16 mouse cellular contexts compared by ENCODE assay signal in the genomic region with DNA sequence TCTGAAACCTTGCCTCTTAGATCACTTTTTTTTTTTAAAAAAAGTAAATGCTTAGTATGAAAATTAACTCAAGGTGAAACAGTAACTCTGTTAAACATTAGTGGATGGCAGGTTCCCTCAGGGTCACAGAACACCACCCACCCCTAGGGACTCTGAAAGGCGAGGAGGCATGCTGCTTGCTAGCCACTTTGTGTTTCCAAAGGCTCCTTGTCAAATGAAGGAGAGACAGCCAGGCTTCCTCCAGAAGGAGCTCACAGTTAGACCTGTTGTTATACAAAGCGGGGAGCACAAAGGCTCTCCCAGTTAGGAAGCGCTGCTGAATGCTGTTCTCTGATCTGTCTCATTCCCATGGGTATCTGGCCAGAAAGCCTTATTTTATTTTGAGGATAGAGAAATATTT. TPM values are rescaled to one million over a fixed set of nuclear protein-coding genes. Genes with fewer than 3 reads are reported as not detected.
DNase-seq lines count a peak whose midpoint lies in the region; ATAC-seq and TF ChIP-seq lines count a peak whose summit lies in the region.
"Had no signal": no experiment of that assay in that cellular context is flagged by ENCODE, and none has a peak within 500 bp of the region (broad histone marks: within the 10 kb centered on the region; RNA-seq: fewer than 3 reads in every experiment).

No protein-coding gene starts in this region.

- no peaks in the 10 kb centered on the region for H3K9me3 ChIP-seq in intestine, embryonic 16.5 days (ENCODE audit: control insufficient read depth, low read length)
- H3K9me3 ChIP-seq in intestine, embryonic 15.5 days = no peaks in the 10 kb centered on the region
- no peaks in the 10 kb centered on the region for H3K9me3 ChIP-seq in ES-Bruce4 (replicated peaks; ENCODE audit: control insufficient read depth, insufficient read depth, low read length, poor library complexity, severe bottlenecking)
- H3K9me3 ChIP-seq in hindbrain, embryonic 10.5 days = no peaks in the 10 kb centered on the region
- H3K9me3 ChIP-seq: embryonic facial prominence, embryonic 13.5 days; heart, embryonic 13.5 days; hindbrain, embryonic 12.5 days; neural tube, embryonic 13.5 days had no signal

- H3K27ac ChIP-seq in intestine, embryonic 16.5 days (ENCODE audit: low read length) = 0 out of 2 replicates have a peak overlapping the region, but pooled peaks have one; percentile 8
- no peak overlapping the region for H3K27ac ChIP-seq in intestine, embryonic 15.5 days
- peak overlapping the region; percentile 60 for H3K27ac ChIP-seq in ES-Bruce4 (ENCODE audit: insufficient read depth, low read length)
- no peak overlapping the region for H3K27ac ChIP-seq in hindbrain, embryonic 10.5 days
- H3K27ac ChIP-seq: embryonic facial prominence, embryonic 13.5 days; heart, embryonic 13.5 days; hindbrain, embryonic 12.5 days; neural tube, embryonic 13.5 days had no signal

- DNase-seq in kidney, adult 11 months = peak; percentile 81
- peak; percentile 54 for DNase-seq in kidney, postnatal 10 days
- no peak for DNase-seq in left cerebral cortex, adult 9 months (ENCODE audit: low spot score in 2 of 2)
- no peak for DNase-seq in hindbrain, embryonic 10.5 days (ENCODE audit: low spot score)
- DNase-seq: adrenal gland, postnatal 25 days; B cell, adult 2 months; left cerebral cortex, postnatal 4 days; lung, adult 2 months had no signal

- no peak overlapping the region for H3K9ac ChIP-seq in intestine, embryonic 16.5 days (ENCODE audit: low read depth, low read length)
- no peak overlapping the region for H3K9ac ChIP-seq in intestine, embryonic 15.5 days
- H3K9ac ChIP-seq in ES-Bruce4 (ENCODE audit: low read depth, poor library complexity, severe bottlenecking) = no peak overlapping the region
- H3K9ac ChIP-seq: embryonic facial prominence, embryonic 13.5 days; hindbrain, embryonic 12.5 days; neural tube, embryonic 13.5 days had no signal

- TF ChIP-seq CTCF in ES-Bruce4 (IDR thresholded peaks at IDR 0.05; ENCODE audit: low read depth, low read length) = no peak

- ATAC-seq in intestine, embryonic 16.5 days = no peak
- no peak for ATAC-seq in intestine, embryonic 15.5 days
- no peak for ATAC-seq in inflammation-experienced regulatory T-cells, adult 6 months

- no peak overlapping the region for H3K4me3 ChIP-seq in intestine, embryonic 16.5 days (ENCODE audit: low read length)
- no peak overlapping the region for H3K4me3 ChIP-seq in intestine, embryonic 15.5 days (replicated peaks)
- no peak overlapping the region for H3K4me3 ChIP-seq in ES-Bruce4 (ENCODE audit: low read depth, low read length)
- H3K4me3 ChIP-seq in hindbrain, embryonic 10.5 days = no peak overlapping the region
- H3K4me3 ChIP-seq: embryonic facial prominence, embryonic 13.5 days; heart, embryonic 13.5 days; hindbrain, embryonic 12.5 days; neural tube, embryonic 13.5 days had no signal

- no peak overlapping the region for H3K4me2 ChIP-seq in intestine, embryonic 16.5 days (ENCODE audit: low read depth, low read length)
- no peak overlapping the region for H3K4me2 ChIP-seq in intestine, embryonic 15.5 days (replicated peaks)
- H3K4me2 ChIP-seq: embryonic facial prominence, embryonic 13.5 days; heart, embryonic 13.5 days; hindbrain, embryonic 12.5 days; neural tube, embryonic 13.5 days had no signal

- peak; percentile 82; the same call in 1 of the 2 replicates for TF ChIP-seq EP300 in ES-Bruce4 (IDR thresholded peaks at IDR 0.05; ENCODE audit: insufficient read depth, low read depth, low read length)

- no peak for TF ChIP-seq POLR2A in ES-Bruce4 (IDR thresholded peaks at IDR 0.05; ENCODE audit: insufficient read depth, low read length)

- no peaks in the 10 kb centered on the region for H3K27me3 ChIP-seq in intestine, embryonic 16.5 days (replicated peaks; ENCODE audit: control insufficient read depth, insufficient read depth, low read length)
- no peaks in the 10 kb centered on the region for H3K27me3 ChIP-seq in intestine, embryonic 15.5 days (replicated peaks)
- no peaks in the 10 kb centered on the region for H3K27me3 ChIP-seq in ES-Bruce4 (ENCODE audit: control insufficient read depth, insufficient read depth, low read length, poor library complexity, severe bottlenecking)
- H3K27me3 ChIP-seq in hindbrain, embryonic 10.5 days (ENCODE audit: insufficient read depth, poor library complexity, severe bottlenecking) = peaks cover 9% of the 10 kb centered on the region; the same call in 1 of the 2 replicates
- H3K27me3 ChIP-seq: embryonic facial prominence, embryonic 13.5 days; heart, embryonic 13.5 days; hindbrain, embryonic 12.5 days; neural tube, embryonic 13.5 days had no signal

- H3K36me3 ChIP-seq in intestine, embryonic 16.5 days (ENCODE audit: control insufficient read depth, insufficient read depth, low read length) = peaks cover 4% of the 10 kb centered on the region; the same call in 1 of the 2 replicates
- no peaks in the 10 kb centered on the region for H3K36me3 ChIP-seq in intestine, embryonic 15.5 days
- H3K36me3 ChIP-seq in ES-Bruce4 (ENCODE audit: control insufficient read depth, insufficient read depth, low read length, poor library complexity, severe bottlenecking) = no peaks in the 10 kb centered on the region
- H3K36me3 ChIP-seq in hindbrain, embryonic 10.5 days = peaks cover 6% of the 10 kb centered on the region; the same call in 1 of the 2 replicates

- H3K4me1 ChIP-seq in intestine, embryonic 16.5 days (ENCODE audit: control insufficient read depth, insufficient read depth, low read length) = peaks cover 81% of the 10 kb centered on the region
- H3K4me1 ChIP-seq in intestine, embryonic 15.5 days (replicated peaks) = peaks cover 62% of the 10 kb centered on the region
- peaks cover 11% of the 10 kb centered on the region for H3K4me1 ChIP-seq in ES-Bruce4 (ENCODE audit: control insufficient read depth, insufficient read depth, low read length)
- peaks cover 83% of the 10 kb centered on the region for H3K4me1 ChIP-seq in hindbrain, embryonic 10.5 days (replicated peaks)

- 51% methylated on average over 3 of the region's 3 CpGs for whole genome bisulfite sequencing in intestine, embryonic 16.5 days
- WGBS in intestine, embryonic 15.5 days = 50% methylated on average over 3 of the region's 3 CpGs
- 10% methylated on average over 3 of the region's 3 CpGs for WGBS in hindbrain, embryonic 10.5 days

RNA-seq across cellular contexts. Expression of gene Trio, which starts 30.2 kb away (rescaled TPM):
- polyA plus RNA-seq in intestine, embryonic 16.5 days (2015; fragmentation: Nextera tagmentation; extraction: Ambion mirVana) = 12.2 and 13.4 TPM in 2 replicates
- 15.9 and 17.5 TPM in 2 replicates for polyA plus RNA-seq in intestine, embryonic 15.5 days (2015; fragmentation: Nextera tagmentation; extraction: Ambion mirVana)
- 52.5 and 62.2 TPM in 2 replicates for polyA plus RNA-seq in ES-Bruce4 (2011; ENCODE audit: insufficient read depth, insufficient read length, low read depth, missing spikeins)
- 1 to 10 TPM; 3.1 to 9.4 (median 9.0) TPM for polyA plus RNA-seq in inflammation-experienced regulatory T-cells, adult 6 months (2017; shearing (Covaris generic))
- 25.3 and 25.5 TPM in 2 replicates for polyA plus RNA-seq in hindbrain, embryonic 10.5 days (2016; fragmentation: Nextera tagmentation; extraction: Ambion mirVana)

Comparison
In these comparisons a context has a peak if more than half of its experiments do, and no peak if none do; other contexts are left out.
1. H3K27ac ChIP-seq: peak in intestine, embryonic 16.5 days (single experiment) and ES-Bruce4 (single experiment); none in intestine, embryonic 15.5 days (single experiment) and hindbrain, embryonic 10.5 days (single experiment).
2. DNase-seq: peak in kidney, adult 11 months (single experiment) and kidney, postnatal 10 days (single experiment); none in left cerebral cortex, adult 9 months (0 of 2) and hindbrain, embryonic 10.5 days (single experiment).